Mouse (Mus musculus) testis, postnatal 14 days (tissue): ENCODE measurements at regions not wholly inside any gene's neighbourhood (a gene's known extent, or its start where the extent isn't known, plus 50 kb on each side); places are given as distances from the start of the nearest gene placed in this dataset.

Experiments
- DNase-seq: peaks from one replicate; pipeline ENCODE4 v3.0.0; 2021; ENCODE audit warnings: low spot score

DNA sequence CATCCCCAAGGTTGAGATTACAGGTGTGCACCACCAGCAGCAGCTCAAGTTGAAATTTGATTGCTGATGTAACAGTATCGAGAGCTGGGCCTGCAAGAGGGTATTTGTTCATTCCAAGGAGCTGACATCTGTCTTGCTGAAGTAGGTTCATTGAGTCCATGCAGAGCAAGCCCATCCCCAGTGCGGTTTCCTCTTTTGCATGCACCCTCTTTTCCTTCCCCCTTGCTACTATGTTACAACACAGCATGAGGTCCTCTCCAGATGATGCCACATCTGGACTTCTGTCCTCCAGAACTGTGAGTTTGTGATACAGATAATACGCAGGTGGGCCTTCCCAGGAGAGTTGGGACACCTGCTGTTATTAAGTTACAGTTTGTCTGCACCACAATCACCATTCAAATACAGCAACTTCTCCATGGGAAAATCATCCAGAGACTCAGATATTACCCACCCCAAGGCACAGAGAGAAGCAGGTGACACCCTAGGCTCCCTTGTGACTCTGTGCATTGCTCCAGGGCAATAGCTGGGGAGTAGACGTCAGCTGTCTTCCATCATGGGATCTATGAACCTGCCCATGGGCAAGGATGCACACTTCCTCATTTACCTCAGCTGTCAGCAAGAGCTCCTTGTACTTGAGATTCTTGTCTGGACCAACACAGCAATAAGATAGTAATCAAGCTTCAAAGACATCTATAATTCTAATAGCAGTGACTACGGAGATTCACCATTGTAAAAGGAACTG is 137.8 kb downstream of the Ets2 start:
- DNase-seq = peak; percentile 44

DNA sequence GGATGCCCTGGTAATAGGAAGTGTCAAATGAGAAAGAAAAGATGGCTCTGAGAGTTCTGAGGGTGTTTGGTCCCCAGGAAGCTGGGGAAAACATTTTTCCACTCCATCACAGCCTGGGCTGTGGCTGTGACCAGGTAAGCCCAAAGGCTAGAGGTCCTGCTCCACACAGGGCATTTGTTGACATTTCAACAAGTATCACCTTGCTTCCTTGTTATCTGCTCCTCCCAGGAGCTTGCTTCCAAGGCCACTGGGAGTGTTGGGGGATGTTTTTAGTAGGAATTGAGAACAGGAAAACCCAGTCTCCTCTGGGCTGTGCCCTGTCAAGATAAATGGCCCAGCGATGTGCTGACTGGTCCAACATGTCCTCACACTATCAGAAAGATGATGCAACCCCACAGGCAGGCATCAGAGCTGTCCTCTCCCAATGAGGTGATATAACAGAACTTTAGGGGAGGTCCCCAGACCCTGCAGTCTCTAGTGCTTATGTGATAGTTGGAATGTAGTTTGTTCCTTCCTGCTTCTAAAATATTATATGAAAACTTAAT is 137.1 kb downstream of the Ets2 start:
- DNase-seq = peak; percentile 16

- no peak for DNase-seq
These were observed 136.6 kb downstream of the Ets2 start for GRCm38 (mm10) chr16:95838478-95838846.

DNA sequence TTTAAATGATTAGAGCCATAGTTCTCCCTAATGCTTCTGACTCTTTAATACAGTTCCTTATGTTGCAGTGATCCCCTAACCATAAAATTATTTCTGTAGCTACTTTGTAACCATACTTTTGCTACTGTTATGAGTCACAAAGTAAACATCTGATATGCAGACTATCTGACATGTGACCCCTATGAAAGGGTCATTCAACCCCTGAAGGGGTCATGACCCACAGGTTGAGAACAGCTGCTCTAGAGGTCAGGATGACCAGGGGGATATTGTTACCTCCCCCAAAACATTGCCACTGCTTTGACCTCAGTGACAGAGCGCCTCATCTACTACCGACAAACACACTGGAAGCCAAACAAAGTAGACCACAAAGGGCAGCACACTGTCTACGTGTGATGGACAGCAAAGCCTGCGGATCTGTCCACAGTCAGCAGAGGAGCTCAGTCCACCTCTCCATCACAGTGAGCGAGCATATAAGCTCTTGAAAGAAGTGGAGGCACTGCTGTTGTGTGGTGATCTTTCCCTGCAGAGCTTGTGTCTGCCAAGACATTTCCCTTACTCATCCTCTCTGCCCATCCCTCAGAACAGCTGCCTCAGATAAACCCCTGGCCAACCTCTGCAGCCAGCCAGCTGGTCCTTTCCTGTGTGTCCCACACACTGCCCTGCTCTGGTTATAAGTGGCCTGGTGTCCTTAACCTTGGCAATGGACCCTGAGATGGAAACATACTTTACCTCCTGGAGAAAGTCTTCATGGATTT is 136.0 kb downstream of the Ets2 start:
- DNase-seq = no peak

DNA sequence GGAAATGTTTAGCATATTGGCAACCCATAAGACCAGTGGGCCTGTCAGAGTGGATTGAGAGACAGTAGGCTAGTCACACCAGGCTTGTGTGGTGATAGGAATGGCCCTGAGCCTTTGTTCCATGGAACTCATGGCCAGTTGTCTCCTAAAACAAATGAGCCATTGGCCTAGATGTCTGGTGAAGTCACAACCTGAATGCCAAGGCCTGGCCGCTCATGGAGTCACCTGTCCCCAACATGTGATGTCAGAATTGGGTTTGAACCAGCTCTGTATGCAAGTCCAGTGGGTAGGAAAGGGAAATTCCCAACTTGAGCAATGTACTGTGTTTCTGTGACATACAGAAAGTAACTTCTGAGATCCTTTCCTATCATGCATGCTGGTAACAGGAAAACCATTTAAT is 134.1 kb downstream of the Ets2 start:
- no peak for DNase-seq

- no peak for DNase-seq
These were observed 132.8 kb downstream of the Ets2 start for GRCm38 (mm10) chr16:95834556-95835288.

- DNase-seq = no peak
These were observed 131.6 kb downstream of the Ets2 start for GRCm38 (mm10) chr16:95833455-95833854.

DNA sequence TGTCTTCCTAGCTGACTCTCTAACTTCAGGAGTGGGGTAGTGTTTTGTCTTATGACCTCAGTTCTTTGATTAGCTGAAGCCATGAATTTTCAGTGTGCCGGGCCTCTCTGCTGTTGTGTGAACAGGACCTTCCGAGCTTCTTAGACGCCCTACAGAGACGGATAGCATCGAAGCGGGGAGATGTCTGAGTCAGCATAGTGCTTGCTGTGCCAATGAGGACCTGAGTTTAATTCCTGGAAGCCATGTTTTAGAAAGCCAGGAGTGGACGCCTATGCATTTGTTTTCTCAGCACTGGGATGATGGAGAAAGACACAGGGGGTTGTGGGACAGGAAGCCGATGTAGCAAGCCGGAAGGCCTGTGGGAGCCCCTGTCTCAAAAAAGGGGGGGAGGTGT is 130.5 kb downstream of the Ets2 start:
- no peak for DNase-seq

GRCm38 (mm10) chr16:95831566-95832345 is 129.9 kb downstream of the Ets2 start:
- no peak for DNase-seq

DNA sequence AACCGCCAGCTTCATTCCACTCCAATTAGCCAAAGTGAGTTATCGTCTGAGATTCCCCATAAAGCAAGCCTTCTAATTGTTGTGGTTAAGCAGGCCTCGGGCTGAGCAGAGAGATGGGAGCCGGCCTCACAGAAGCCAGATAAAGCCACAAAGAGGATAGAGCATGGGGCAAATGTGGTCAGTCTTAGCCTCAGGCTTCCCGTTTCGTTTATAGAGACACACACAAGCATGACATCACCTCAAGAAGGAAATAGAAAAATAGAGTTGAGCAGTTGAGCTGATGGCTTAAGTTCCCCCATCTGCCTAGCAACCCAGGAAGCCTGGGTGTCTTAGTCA is 125.5 kb downstream of the Ets2 start:
- no peak for DNase-seq

DNA sequence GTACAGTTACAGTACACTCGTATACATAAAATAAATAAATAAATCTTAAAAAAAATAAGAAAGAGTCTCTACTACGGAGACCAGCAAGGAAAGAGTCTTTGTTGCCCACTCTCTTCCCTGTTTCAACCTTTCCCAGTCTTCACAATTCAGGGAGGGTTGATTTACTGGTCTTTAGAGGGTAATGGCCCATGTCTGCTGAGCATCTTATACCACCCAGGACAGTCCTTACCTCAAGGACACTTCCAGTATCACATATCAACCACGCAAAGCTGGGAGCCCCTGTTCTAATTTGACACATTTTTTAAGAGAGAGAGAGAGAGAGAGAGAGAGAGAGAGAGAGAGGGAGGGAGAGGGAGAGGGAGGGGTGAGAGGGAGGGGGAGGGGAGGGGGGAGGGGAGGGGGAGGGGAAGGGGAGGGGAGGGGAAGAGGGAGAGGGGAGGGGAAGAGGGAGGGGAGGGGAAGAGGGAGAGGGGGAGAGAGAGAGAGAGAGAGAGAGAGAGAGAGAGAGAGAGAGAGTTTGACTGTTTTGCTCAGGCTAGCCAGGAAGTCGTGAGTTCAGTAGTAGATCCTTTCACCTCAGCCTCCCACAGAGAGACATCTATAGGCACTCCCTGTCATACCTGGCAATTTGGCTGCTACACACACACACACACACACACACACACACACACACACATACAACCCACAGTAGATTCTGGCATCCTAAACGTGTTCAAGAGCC is 125.0 kb downstream of the Ets2 start:
- no peak for DNase-seq

DNA sequence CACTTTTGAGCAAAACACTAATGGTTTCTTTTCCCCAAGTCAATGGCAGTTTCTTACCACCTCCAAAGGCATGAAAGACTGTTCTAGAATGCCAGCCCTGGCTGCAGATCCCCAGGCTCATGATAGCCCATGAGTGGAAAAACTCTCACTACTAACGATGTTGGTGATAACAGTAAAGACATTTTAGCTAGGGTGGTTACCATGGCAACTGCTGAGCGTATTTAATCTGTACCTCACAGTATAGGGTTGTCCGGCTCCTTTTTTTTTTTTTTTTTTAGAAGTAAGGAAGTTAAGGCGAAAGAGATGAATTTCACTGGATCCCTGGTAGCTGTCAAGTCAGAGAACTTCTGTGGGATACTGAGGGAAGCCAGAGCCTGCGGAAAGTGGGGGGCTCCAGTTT is 123.8 kb downstream of the Ets2 start:
- no peak for DNase-seq

DNA sequence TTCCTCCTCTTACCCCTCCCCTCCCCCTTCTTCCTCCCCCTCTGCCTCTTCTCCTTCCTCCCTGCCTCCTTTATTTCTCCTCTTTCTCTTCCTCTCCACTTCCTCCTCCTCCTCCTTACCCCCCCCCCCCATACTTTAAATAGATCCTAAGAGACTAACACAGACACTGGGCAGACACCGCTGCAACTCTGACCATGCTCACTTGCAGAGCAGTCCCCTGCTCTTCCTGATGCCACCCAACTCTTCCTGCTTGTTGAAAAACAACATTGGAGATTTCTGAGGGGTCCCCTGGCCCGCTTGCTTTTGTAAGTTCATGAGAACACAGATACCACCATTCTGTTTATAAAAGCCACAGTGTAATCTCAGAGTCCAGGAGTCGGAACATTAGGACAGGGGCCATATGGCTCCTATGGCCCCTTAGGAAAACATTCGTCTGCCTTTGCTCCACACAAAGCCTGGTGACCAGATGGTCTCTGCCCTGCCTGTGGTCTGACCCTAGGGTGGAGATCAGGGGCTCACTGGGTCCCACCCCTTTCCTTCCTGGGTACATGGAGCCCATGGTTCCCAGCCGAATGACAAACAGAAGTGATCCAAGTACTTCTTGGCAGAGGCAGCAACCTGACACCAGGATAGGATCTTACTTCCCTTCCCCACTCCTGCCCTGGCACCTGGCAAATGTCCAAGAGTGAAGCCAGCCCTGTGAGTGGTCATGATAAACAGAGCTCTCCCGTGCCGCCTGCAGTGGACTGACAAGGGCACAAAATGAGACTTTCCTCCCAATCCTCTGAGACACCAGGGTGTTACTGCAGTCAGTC is 123.1 kb downstream of the Ets2 start:
- DNase-seq = peak; percentile 35

- DNase-seq = peak; percentile 28
These were observed 121.9 kb downstream of the Ets2 start for GRCm38 (mm10) chr16:95823803-95824202.

- DNase-seq = no peak
These were observed 119.2 kb downstream of the Ets2 start for GRCm38 (mm10) chr16:95821080-95821479.

DNA sequence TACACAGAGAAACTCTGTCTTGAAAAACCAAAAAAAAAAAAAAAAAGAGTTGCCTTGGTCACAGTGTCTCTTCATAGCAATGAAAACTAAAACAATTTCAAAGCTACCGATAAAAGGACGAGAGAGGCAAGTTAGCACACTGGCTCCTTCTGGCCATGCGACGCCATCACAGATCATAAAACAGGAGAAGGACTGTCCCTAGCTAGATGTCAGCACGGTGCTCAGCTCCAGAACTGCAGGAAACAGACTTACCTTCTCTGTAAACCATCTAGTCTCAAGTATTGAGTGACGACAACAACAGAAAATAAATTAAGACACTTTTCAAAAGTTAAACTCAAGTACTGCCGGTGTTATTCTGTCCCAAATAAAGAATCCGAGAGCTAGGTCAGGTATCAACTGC is 118.7 kb downstream of the Ets2 start:
- no peak for DNase-seq

- DNase-seq = no peak
These were observed 118.1 kb downstream of the Ets2 start for GRCm38 (mm10) chr16:95820013-95820412.

DNA sequence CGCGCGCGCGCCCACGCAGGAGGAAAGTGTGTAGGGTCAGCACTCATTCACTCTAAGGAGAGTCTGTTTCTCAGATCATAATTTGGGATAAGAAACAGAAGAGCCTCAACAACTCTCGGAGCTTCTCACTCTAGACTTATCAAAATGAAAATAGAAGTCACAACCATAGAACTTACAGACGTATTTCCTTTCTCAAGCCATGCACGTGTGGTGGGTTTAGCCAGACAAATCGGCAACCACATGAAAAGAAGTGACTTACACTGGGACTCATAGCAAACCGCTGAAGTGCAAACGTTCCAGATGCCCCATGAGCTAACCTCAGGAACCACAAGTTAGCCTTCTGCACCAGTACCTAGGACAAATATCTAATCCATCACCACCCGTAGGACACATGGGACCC is 114.1 kb downstream of the Ets2 start:
- DNase-seq = no peak

GRCm38 (mm10) chr16:95815206-95815731 is 113.4 kb downstream of the Ets2 start:
- no peak for DNase-seq

- no peak for DNase-seq
These were observed 112.7 kb downstream of the Ets2 start for GRCm38 (mm10) chr16:95814513-95815118.
